Mouse (Mus musculus) layer of hippocampus, adult 2 months (tissue): ENCODE data around the gene Ablim2. TPM values are rescaled to one million over a fixed set of nuclear protein-coding genes. Genes with fewer than 3 reads are reported as not detected.

Experiments used
- DNase-seq, 2 experiments: peaks; one replicate each; pipeline ENCODE4 v3.0.0; 2022; ENCODE audit warnings: low spot score in 2 of 2
- H3K27ac ChIP-seq: fragments of 200-600 bp; 2 replicates; pipeline ENCODE4 v1.8.1; 2022
- H3K4me3 ChIP-seq: fragments of 200-600 bp; 2 replicates; pipeline ENCODE4 v1.8.1; 2022; ENCODE audit warnings: mild to moderate bottlenecking
- CTCF ChIP-seq: fragments of 200-600 bp; conservative IDR thresholded peaks from 2 replicates; pipeline ENCODE4 v1.8.1; 2022; ENCODE audit warnings: antibody characterized with exemption, mild to moderate bottlenecking, moderate library complexity
- total RNA-seq, 2 experiments: library from RNA; stranded (reverse); gene quantifications; 2 replicates each; pipeline ENCODE4 v1.2.3; 2021

Gene Ablim2
- total RNA-seq, 2 experiments from 2014 or later = 133 to 163 TPM

- peak overlapping the region; percentile 93 for H3K27ac ChIP-seq
- no peak for TF ChIP-seq CTCF
- no peak overlapping the region for H3K4me3 ChIP-seq
- DNase-seq = no peak
These were observed 54.1 kb downstream of the Ablim2 start for GRCm38 (mm10) chr5:35811639-35812295.

- 0 out of 2 replicates have a peak, but pooled peaks have one; percentile 27 for TF ChIP-seq CTCF
- Histone ChIP-seq H3K4me3 (peak overlapping the region; percentile 51), H3K27ac (peak overlapping the region; percentile 93)
- peak; percentile 72 to 86 for DNase-seq
These were observed 56.8 kb downstream of the Ablim2 start for GRCm38 (mm10) chr5:35814334-35814941.

- H3K27ac ChIP-seq = peak overlapping the region; percentile 93
- TF ChIP-seq CTCF = no peak
- peak overlapping the region; percentile 51 for H3K4me3 ChIP-seq
- DNase-seq = no peak
These were observed 57.4 kb downstream of the Ablim2 start for GRCm38 (mm10) chr5:35815051-35815450.

GRCm38 (mm10) chr5:35817266-35817665 lies 59.6 kb downstream of the Ablim2 start:
- TF ChIP-seq CTCF = no peak
- H3K27ac ChIP-seq = peak overlapping the region; percentile 46; the same call in 1 of the 2 replicates

GRCm38 (mm10) chr5:35817882-35818281 lies 60.2 kb downstream of the Ablim2 start:
- TF ChIP-seq CTCF = no peak
- DNase-seq = no peak

More at GRCm38 (mm10) chr5:35817266-35817665, 59.6 kb downstream of the Ablim2 start:
- H3K4me3 ChIP-seq = no peak overlapping the region
- DNase-seq = no peak

GRCm38 (mm10) chr5:35822721-35823120 lies 65.0 kb downstream of the Ablim2 start:
- no peak for DNase-seq

More at GRCm38 (mm10) chr5:35817882-35818281, 60.2 kb downstream of the Ablim2 start:
- H3K27ac ChIP-seq = peak overlapping the region; percentile 36; the same call in 1 of the 2 replicates
- no peak overlapping the region for H3K4me3 ChIP-seq

GRCm38 (mm10) chr5:35826465-35826864 lies 68.8 kb downstream of the Ablim2 start:
- TF ChIP-seq CTCF = peak; percentile 61
- peak overlapping the region; percentile 80 for H3K27ac ChIP-seq
- no peak for DNase-seq

More at GRCm38 (mm10) chr5:35822721-35823120, 65.0 kb downstream of the Ablim2 start:
- TF ChIP-seq CTCF = no peak
- Histone ChIP-seq H3K4me3 (no peak overlapping the region), H3K27ac (peak overlapping the region; percentile 2; the same call in 1 of the 2 replicates)

GRCm38 (mm10) chr5:35827075-35827474 lies 69.4 kb downstream of the Ablim2 start:
- TF ChIP-seq CTCF = no peak
- no peak overlapping the region for H3K4me3 ChIP-seq
- peak; percentile 46 to 66 for DNase-seq
- peak overlapping the region; percentile 80 for H3K27ac ChIP-seq

More at GRCm38 (mm10) chr5:35826465-35826864, 68.8 kb downstream of the Ablim2 start:
- H3K4me3 ChIP-seq = no peak overlapping the region

- DNase-seq = no peak
- Histone ChIP-seq H3K27ac (peak overlapping the region; percentile 80), H3K4me3 (no peak overlapping the region)
- no peak for TF ChIP-seq CTCF
These were observed 70.2 kb downstream of the Ablim2 start for GRCm38 (mm10) chr5:35827856-35828255.

- TF ChIP-seq CTCF = no peak
- H3K27ac ChIP-seq = peak overlapping the region; percentile 61
These were observed 72.4 kb downstream of the Ablim2 start for GRCm38 (mm10) chr5:35830101-35830500.

GRCm38 (mm10) chr5:35833881-35834280 lies 76.2 kb downstream of the Ablim2 start:
- Histone ChIP-seq H3K4me3 (no peak overlapping the region), H3K27ac (no peak overlapping the region)
- DNase-seq = no peak
- TF ChIP-seq CTCF = peak; percentile 52

More at GRCm38 (mm10) chr5:35830101-35830500, 72.4 kb downstream of the Ablim2 start:
- no peak overlapping the region for H3K4me3 ChIP-seq
- DNase-seq = peak; percentile 39 to 68

GRCm38 (mm10) chr5:35836992-35837391 lies 79.3 kb downstream of the Ablim2 start:
- Histone ChIP-seq H3K27ac (no peak overlapping the region), H3K4me3 (no peak overlapping the region)
- no peak for DNase-seq
- no peak for TF ChIP-seq CTCF

GRCm38 (mm10) chr5:35839262-35839661 lies 81.6 kb downstream of the Ablim2 start:
- no peak for TF ChIP-seq CTCF
- H3K27ac ChIP-seq = no peak overlapping the region
- no peak overlapping the region for H3K4me3 ChIP-seq

More at GRCm38 (mm10) chr5:35839262-35839661, 81.6 kb downstream of the Ablim2 start:
- no peak for DNase-seq
